Mouse (Mus musculus) ES-Bruce4 (cell line): ENCODE measurements around the gene Wnt10b.

Source experiments
- CTCF ChIP-seq: IDR thresholded peaks from one replicate; pipeline ENCODE4 v1.8.1; 2011; ENCODE audit warnings: low read depth, low read length
- EP300 ChIP-seq: IDR thresholded peaks from 2 replicates; pipeline ENCODE4 v1.6.1; 2011; ENCODE audit warnings: low read depth, low read length; ENCODE audit not compliant: insufficient read depth
- POLR2A ChIP-seq: IDR thresholded peaks from one replicate; pipeline ENCODE4 v1.8.1; 2011; ENCODE audit warnings: low read length; ENCODE audit not compliant: insufficient read depth

- TF ChIP-seq CTCF = peak; percentile 50
- no peak for TF ChIP-seq POLR2A
- TF ChIP-seq EP300 = no peak
Observed at GRCm38 (mm10) chr15:98787930-98788329, 10.0 kb upstream of the Wnt10b start.
